Mouse (Mus musculus) kidney, postnatal 25 days (tissue): ENCODE measurements around the gene Cxcl3.
"Not testable (repeated sequence)": the region's sequence is repeated elsewhere in the genome, so short reads cannot be mapped to it uniquely, and the experiment has no call there.

Experiments used
- DNase-seq, 2 experiments: peaks; one replicate each; pipeline ENCODE4 v3.0.0; 2021; ENCODE audit warnings: mixed read lengths in 2 of 2

Cxcl3 gene

GRCm38 (mm10) chr5:90794195-90794625 lies 8.3 kb downstream of the Cxcl3 start, which contains the start of gene Cxcl15:
Gene Cxcl15 (plus strand): TSS chr5:90794534.
- no peak for DNase-seq

- DNase-seq: not testable (repeated sequence)
These were observed 9.5 kb downstream of the Cxcl3 start for GRCm38 (mm10) chr5:90795392-90795791.

GRCm38 (mm10) chr5:90804574-90804973 lies 18.7 kb downstream of the Cxcl3 start:
- no peak for DNase-seq

GRCm38 (mm10) chr5:90806050-90806449 lies 20.1 kb downstream of the Cxcl3 start:
- no peak for DNase-seq

GRCm38 (mm10) chr5:90807176-90807950 lies 21.5 kb downstream of the Cxcl3 start:
- no peak for DNase-seq

GRCm38 (mm10) chr5:90819756-90820155 lies 33.9 kb downstream of the Cxcl3 start:
- DNase-seq: no peak

- no peak for DNase-seq
These were observed 46.4 kb downstream of the Cxcl3 start for GRCm38 (mm10) chr5:90832145-90832767.

GRCm38 (mm10) chr5:90832768-90833388 lies 47.0 kb downstream of the Cxcl3 start:
- no peak for DNase-seq

GRCm38 (mm10) chr5:90834436-90834835 lies 48.5 kb downstream of the Cxcl3 start:
- no peak for DNase-seq

GRCm38 (mm10) chr5:90838582-90838981 lies 52.7 kb downstream of the Cxcl3 start:
- no peak for DNase-seq
